Mouse (Mus musculus): Measurements from ENCODE around the gene Ikbke.

The Ikbke gene

DNA sequence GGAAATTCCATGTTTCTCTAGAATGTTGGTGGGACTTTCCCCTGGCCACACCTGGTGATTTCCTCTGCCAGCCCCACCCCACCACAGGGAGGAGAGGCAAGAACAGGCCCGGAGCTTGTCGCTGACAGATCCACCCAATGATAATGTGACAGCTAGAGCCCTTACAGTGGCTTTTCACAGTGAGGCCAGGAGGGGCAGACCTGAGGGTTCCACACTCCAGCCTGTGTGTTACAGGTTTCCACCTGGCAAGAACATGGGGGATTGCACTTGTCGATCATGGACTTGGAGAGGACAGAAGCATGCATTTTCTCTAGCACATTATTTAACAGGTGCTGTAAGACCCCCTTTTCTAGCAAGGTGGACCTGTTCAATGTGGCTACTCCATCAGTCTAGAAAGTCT is 874 bp upstream of the Ikbke start:
- DNase-seq (ENCODE audit: low spot score), result no peak

DNA sequence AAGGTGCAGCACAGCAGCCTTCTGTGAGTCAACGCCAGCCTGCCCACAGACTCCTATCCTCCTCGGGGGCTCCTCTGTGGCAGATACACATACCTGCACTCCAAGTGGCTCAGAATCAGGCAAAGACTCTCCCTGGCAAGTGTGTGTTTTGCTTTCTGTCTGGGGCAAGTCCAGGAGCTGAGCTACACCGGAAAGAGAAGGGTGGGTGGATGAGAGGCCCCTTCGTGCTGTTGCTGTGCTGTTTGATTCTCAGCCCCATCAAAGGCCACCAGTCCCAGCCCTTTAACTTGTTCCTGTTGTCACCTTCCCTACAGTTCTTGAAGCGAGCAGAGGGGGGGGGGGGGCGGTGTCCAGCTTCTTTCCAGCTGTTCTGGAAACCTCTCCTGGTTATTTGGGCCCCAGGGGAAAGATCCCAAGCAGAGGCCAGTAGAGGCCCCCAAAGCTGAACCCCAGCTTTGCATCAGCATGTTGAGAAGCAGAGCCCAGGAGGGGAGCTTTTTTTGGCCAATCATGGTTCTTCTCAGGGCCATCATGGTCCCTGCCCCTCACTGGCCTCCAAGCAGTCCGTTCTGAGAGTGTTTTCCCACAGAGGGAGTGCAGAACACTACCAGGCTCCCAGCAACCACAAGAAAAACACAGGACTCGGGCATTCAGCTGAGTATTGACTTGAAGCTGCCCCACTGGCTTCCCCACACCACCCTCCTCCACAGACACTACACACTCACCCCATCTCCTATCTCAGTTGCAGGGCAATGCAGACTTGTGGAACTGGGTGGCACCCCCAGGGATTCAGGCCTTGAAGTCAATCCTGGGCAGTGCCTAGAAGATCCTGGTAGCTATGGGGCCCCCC is 575 bp downstream of the Ikbke start:
- no peak for DNase-seq (ENCODE audit: low spot score)

DNA sequence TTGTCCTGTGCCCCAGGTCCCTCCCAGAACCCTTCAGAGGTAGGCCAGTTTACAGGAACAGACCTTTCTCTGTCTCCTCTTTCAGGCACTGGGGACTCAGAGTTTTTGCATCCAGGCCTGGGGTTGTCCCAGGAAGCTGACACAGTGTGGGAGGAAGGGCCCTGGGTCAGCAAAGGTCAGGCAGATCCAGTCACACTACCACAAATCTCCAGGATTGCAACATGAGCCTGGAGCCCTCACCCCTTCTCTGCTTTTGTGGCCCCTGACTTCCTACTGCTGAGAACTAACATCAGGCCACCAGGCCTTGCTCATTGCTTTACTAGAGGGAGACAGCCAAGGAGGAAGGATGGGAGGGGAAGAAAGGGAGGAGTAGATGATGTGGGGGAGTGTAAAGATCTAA is 2.6 kb downstream of the Ikbke start:
- DNase-seq (ENCODE audit: low spot score), result no peak

DNA sequence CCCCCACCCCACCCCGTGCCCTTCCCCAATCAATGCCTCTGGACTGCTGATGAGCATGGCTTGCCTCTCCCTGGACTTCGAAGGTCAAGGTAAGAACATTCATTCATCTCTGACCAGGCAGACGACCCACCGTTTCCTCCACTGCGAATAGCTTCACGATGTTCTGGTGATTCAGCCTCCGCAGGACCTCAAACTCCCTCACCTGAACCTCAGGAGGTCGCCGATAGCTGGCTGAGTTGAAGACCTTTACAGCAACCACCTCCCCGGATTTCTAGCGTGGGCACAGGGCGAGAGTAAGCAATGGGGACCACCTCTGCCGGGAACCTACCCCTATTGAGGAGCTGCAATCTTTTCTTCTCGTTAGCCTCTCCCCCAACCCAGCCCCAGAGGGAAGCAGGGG is 3.8 kb downstream of the Ikbke start:
- DNase-seq (ENCODE audit: low spot score), result no peak

DNA sequence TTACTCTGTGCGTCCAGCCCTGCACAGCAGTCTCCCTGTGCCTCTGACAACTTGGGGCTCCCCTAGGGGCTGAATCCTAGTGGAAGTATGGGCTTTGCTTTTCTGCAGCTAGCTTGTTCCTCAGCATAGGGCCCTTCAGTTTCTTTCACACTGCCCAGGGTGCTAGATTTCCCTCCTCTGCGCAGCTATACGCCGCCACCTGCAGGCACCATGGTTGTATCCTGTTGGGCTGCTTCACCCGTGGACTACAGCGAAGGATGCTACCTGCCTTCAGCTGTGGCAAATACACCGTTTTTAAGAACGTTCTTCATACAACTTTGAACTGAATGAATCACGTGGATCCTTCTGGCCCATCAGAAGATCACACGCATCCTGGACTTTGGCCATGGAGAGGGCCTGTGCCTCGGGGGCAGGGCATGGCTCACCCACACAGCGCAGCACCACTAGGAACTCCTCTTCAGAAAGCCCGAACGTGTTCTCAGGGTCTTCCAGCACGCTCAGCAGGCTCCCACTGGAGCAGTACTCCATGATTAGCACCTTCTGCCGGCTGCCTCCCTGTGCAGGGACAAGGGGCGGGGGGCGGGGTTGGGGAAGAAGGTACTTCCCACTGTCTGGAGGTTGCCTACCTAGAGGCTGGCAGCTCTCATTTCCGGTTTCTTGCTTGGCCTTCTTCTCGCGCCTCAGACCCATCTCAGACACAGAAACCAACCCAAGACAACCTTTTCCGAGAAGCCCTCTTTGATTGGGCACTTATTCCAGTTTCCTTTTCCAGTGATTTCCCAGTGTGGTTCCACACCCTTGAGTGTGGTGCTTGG is 4.5 kb downstream of the Ikbke start:
- DNase-seq (ENCODE audit: low spot score), result no peak

DNA sequence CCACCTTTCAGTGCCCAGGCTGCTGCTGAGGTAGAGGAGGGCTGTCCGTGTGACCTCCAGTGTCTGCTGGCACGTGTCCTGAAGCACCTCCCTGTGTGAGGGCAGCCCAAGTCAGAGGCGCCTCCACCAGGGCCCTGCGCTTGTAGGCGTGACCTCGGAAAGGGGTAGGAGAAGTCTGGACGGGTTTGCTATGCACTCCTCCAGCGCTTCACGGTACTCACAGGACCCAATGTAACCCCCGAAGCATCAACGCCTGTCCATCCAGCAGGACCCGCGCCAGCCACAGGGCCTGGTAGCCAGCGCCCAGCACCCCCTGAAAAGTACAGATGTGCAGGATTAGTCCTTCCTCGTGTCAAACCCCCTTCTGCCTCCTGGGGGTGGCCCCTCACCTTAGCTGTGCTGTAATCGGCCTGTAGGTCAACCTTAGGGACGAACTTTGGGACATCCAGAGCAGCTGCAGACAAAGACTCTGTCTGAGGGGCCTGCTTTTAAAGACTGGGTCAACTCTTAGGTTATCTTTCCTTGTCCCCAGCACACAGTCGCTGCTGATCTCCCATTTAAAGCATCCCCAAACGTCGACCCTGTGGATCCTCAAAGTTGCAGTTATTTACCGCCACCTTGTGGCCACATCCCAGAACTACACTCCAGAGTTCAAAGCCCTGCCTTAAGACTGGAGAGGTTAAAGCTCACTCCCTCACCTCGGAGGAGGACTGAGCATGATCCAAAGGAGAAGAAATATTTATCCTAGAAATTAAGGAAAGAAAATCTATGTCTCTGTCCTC is 9.4 kb downstream of the Ikbke start:
- peak; percentile 68 for DNase-seq (ENCODE audit: low spot score)

DNA sequence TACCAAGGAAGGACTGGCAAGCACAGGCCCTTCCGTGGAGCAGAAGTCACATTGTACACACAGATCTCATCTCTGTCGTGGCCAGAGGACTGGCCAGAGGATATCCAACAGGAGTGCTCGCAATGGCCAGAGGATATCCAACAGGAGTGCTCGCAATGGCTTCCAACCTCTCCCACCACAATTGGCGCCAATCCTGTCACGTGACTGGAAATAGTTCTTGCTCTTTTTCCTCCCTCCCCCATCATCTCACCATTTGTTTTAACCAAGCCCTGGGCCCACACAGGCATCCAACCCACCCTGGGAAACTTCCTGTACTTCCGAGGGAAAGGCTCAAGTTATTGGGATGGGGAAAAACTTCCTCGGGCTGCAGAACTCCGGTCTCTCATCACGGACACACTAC is 10.6 kb downstream of the Ikbke start:
- no peak for DNase-seq (ENCODE audit: low spot score)

DNA sequence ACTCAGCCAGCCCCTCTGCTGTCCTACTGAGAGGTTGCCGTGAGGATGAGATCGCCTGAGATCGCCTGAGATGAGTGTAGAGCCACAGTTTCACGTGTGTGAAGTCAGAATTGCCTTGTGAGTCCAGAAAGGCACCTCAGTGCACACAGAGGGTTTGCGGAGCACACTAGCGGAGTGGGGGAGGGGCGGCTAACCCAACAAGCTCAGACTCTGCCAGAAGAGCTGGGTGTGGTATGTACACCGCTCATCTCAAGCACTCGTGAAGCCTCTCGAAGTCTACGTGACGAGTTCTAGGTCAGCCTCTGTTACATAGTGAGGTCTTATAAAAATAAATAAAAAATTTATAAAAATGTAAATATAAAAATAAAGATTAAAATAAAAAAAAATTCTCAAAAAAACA is 15.5 kb downstream of the Ikbke start:
- DNase-seq (ENCODE audit: low spot score), result no peak

DNA sequence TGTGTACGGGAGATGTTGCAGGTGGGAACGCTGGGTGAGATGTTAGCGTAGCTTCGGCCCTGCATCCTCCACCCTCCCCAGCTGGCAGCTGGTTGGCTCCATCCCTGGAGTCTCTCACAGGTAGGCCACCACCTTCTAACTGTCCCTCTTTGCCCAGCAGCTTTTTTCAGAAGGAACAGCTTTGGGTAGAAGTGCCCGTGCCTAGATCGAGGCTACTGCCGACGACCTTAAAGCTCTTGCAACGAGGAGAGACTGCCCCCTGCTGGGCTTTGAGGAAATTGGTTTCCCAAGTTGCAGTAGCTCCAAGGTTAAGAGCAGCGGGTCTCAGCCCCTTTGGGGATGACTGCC is 19.1 kb downstream of the Ikbke start:
- DNase-seq (ENCODE audit: low spot score), result peak; percentile 53

DNA sequence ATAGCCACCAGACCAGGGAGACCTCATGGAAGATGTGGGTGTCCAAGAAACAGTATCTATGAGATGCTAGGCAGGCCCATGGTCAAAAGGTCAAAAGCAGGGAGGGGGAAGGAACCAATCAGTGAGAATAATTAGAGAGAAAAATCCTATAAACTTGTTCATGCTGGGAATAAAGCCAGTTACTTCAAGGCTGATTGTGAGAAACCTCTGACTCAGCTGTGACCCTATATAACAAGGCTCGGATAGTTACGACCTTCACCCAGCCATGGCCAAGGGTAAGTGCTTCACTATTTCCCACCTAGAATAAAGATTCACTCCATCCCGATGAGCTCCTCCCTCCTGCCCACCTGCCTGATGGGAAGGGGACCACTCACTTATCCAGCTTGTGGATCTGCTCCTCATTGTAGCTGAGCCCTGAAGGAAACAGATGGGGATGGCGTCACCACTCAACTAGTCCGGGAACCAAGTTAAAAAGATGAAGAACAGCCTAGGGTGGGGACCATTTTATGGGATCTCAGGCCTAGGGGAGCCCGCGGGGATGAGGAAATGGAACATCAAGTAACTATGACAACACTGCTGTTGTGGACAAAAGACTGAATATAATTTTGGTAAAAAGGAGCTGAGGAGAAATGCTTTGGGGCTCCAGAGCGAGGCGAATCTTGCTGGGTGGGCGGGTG is 19.6 kb downstream of the Ikbke start:
- no peak for DNase-seq (ENCODE audit: low spot score)

DNA sequence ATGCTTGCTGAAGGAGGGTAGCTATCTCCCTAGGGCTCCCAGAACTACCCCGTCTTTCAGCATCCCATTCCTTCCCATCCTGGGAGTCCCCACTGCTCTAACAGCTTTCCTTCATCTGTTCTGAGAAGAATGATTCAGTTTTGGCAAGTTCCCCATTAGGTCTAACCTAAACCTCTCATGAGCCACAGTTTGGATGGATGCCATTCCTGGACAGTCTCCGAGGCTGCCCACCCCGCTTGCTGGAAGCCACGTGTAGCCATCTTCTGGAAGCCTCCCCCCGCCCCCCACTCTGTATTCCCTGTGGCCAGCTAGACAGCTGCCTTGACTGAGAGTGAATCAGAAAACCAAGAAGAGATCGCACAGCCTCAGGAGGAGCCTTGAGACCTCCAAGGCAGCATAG is 22.1 kb downstream of the Ikbke start:
- DNase-seq (ENCODE audit: low spot score), result no peak

DNA sequence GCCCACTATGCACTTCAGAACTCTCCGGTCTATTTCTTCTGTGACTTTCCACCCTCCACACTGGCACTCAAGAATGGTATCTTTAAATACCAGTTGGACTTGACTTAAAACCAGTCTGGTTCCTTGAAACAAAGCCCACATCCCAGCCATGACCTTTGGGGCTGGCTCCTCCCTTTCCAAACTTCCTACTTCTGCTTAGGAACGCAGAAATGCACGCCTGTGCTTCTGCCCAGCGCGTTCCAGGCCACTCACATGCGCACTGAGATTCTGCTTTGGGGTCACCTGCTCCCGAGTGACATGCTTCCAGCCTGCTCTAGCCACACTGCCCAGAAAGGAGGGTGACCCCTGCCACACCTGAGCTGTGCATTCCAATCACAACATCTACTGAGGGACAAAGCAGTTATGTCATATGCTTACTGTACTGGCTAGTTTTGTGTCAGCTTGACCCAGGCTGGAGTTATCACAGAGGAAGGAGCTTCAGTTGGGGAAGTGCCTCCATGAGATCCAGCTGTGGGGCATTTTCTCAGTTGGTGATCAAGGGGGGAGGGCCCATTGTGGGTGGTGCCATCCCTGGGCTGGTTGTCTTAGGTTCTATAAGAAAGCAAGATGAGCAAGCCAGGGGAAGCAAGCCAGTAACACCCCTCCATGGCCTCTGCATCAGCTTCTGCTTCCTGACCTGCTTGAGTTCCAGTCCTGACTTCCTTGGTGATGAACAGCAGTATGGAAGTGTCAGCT is 26.7 kb downstream of the Ikbke start:
- DNase-seq (ENCODE audit: low spot score), result peak; percentile 47

DNA sequence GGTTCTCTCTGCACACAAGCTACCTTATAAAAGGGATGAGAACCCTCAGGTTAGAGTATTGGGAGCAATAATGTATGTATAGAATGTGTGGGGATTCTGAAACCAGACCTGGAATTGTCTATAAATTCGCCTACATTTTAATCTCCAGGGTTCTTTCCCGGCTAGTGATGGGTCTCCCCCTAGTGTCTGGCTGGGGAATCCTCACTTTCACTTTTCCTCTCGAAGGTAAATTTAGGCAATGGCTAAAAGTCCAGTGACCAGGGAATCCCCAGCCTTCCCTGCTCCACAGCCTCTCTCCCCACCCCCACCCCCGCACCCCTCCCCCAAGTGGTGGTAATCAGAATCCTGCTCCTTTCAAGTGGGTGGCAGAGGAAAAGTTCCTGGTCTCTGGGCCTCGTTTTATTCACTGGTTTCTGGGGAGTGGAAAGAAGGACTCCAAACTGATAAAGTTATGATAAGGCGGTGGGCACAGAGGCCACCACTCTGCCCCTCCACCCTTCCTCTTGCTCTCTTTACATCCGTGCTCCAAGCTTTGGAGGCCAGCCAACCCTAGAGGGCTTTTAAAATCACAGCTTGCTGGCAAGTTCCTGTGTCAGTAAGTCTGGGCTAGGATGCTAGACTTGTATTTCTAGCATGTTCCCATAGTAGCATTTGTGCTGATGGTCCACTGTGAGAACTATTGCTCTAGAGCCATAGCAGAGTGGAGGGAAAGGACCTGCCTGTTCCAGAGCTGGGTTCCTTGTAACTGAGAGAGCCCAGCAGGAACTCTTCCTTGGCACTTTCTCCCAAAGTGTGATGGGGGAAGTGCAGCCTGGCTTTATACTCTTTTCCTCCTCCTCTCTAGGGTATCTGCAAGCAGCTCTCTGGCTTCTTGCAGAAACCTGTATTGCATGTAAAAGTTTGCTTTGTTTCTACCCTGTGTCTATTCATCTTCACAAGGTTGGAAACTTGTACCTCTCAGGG is 32.7 kb downstream of the Ikbke start:
- peak; percentile 66 for DNase-seq (ENCODE audit: low spot score)

DNA sequence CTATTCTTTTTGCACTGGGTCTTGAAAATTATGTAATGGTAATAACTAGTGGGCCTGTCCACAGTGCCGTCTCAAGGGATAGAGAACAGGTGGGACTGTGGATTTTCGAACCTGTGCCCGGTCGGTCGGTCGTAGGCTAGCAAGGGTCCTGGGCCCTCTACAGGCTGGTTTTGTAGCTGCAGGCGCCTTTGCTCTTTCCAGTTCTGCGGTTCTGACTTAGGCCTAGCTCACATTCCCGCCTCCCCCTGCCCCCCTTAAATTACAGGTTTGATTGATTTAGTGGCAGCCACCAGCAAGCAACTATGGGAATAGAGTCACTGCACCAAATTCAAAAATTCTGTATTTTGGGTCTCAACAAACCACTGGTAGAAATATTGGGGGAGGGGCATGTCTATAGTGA is 33.5 kb downstream of the Ikbke start:
- peak; percentile 53 for DNase-seq (ENCODE audit: low spot score)

DNA sequence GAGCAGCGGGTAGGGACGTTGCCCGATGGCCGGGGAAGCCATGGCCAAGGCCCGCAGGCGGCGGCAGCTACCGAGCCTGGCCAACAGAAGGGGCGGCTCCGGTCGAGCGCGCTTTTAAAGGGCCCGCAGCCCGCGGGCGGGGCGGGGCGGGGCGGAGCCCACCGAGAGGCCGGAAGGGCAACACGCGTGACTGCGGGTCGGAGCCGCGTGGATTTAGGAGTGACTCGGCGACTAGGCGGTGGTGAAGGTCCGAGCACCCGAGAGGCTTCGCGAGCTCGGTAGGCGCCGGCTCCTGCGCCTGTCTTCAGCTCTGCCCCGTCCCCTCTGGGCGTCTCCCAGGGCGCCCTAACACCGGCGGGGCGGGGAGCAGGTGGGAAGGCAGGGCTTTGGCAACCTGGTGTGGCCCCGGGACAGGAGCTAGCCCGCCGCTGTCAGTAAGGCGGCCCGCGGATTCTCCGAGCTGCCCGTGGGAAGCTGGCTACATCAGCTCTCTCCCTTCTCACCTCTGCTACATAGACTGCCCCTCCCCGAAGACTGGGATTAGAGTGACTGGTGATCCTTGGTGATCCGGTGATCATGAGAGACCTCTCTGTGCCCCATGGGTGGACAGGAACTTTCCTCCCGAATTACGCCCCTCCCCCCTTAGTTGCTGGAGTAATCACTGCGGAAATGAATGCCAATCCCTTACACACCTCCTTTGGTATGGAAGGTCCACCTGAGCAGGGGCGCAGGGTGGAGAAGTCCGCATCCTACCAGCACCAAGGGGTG is 34.1 kb downstream of the Ikbke start, which contains the start of gene Rassf5:
Gene Rassf5 (minus strand): TSS at position 170 of the 768 bp plus-strand sequence.
- peak; percentile 78 for DNase-seq (ENCODE audit: low spot score)

DNA sequence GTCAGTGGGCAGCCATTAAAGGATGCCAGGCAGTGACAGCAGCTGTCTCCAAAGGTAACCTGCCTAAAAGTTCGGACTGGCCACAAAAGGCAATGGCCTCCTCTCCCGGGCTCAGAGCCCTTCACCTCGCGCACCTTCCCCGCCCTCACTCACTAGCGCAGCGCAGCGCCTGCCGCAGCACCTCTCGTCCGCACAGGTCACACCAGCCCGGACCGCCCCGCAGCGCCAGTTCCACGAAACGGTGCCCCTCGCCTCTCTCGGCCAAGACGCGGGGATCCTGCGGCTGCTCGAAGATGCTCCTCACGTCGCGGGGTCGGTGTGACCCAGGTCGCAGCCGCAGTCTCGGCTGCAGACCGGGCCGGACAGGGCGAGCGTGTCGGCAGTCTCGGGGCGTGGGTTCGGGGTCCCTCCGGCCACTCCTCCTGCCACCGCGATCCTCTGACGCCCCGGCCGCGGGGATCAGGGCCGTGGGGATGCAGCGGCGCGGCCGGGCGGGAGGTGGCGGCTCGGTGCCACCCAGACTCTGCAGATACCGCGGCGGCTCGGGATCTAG is 34.8 kb downstream of the Ikbke start:
- DNase-seq (ENCODE audit: low spot score), result no peak

DNA sequence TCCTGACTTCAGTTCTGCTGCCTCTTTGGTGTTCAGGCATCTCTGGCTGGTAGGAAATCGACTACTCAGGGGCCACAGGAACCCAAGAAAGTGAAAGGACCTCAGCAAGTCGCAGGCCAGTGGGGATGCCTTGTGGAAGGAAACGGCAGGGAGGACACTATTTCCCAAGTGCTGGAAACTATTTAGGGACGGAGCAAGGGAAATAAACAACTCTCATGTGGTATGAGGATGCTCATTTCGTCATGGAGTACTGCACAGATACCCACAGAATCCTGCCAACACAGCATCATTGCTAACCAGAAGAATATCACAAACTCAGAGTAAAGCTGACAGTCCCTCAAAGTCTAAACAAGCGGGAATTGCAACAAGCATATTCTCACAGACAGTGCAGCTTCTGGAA is 36.5 kb downstream of the Ikbke start:
- no peak for DNase-seq (ENCODE audit: low spot score)

DNA sequence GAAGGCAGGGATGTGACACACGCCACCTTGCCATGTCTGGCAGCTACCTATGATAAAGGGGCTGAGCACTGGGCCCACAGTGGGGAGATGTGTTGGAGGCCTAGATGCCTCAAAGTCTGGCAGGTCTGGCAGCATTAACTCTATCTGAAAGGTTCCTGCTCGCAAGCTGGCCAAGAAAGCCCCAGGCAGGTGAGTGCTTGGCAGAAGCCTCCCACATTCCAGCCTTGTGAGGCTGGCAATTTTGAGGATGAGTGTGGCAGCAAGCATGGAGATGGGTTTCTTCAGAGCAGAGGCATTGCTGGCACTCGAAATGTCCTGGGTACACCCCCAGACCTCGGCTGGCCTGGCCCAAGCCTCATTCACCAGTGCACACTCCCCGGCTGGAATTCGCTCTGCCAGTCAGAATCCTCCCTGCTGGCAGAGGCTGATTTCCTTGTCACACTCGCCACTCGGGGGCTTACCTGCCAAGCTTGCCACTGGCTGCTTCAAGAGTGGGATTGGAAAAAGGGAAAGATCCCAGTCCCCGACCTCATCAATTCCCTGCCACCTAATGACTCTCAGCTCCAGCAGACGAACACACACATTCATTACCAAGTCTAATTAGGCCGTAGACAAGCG is 39.7 kb downstream of the Ikbke start:
- DNase-seq (ENCODE audit: low spot score), result no peak

Measured in lung, postnatal 25 days (tissue).